Mouse (Mus musculus) CD4-positive, CD25-positive, alpha-beta regulatory T cell, adult 4 months (primary cell): ENCODE measurements around the gene Kptn. TPM values are rescaled to one million over a fixed set of nuclear protein-coding genes. Genes with fewer than 3 reads are reported as not detected.

Source experiments
- ATAC-seq: one replicate; pipeline ENCODE4 v1.8.0; 2017
- polyA plus RNA-seq, 2 experiments: library from polyadenylated mRNA; unstranded; fragments of 100-300 nt; shearing (Covaris generic); gene quantifications; one replicate each; pipeline ENCODE4 v1.2.1; 2017

Kptn gene
- polyA plus RNA-seq, 2 experiments from 2014 or later = 22.0 to 32.9 TPM

DNA sequence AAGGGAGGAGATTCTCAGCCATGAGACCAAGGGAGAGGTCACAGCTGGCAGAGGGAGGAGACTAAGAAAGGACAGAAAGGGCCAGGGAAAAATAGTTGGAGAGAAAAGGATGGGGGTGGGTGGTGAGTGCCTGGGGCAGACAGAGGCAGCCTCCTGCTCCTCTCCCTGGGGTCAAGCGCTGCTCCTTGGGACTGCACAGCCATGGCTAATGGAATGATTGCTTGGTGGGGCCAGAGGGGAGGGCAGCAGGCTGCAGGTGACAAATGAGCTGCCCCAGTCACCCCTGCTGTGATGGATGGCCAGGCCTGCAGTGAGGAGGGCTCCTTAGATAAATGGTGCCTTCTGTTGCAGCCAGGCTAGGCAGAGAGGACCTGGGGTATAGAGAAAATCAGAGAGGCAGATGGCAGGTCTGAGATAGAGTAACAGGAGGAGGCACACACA is 52.5 kb downstream of the Kptn start:
- no peak for ATAC-seq

DNA sequence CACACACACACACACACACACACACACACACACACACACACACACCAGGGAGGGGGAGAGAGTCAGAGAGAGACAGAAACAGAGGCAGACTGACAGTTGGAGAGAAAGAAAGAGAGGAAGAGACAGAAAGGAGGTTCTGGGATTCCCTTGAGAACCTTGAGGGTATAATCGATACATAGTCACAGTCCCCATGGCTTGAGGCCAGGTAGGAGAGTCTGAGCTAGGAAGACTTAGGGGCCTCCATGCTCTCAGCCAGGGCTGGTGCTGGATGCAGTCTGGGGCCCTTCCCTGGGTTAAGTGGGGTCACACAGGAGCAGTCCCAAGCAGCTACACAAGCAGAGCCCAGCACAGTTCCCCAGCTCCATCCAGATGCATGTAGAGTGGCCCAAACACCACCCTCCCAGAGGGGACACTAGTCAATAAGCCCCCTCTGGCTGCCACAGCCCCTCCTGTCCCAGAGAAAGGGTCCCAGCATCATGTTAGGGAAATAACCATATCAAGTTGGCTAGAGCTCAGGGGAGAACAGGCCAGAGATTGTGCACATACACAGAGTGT is 53.0 kb downstream of the Kptn start:
- ATAC-seq = no peak

DNA sequence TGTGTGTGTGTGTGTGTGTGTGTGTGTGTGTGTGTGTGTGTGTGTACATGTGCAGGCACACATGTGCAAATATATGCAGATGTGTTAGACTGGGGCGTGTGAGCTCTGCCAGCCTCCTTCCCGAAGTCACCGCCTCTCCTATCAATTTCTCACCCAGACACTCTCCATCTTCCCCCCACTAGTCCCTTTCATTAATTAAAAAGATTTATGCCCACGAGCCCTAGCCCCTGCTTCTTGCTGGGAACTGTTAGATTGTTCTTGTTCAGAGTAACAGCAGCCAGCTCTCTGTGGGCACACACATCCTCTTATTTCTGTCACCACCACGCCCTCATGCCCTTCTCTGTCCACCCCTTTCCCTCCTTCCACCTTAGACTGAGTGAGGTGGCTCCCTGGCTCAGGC is 53.5 kb downstream of the Kptn start:
- no peak for ATAC-seq

DNA sequence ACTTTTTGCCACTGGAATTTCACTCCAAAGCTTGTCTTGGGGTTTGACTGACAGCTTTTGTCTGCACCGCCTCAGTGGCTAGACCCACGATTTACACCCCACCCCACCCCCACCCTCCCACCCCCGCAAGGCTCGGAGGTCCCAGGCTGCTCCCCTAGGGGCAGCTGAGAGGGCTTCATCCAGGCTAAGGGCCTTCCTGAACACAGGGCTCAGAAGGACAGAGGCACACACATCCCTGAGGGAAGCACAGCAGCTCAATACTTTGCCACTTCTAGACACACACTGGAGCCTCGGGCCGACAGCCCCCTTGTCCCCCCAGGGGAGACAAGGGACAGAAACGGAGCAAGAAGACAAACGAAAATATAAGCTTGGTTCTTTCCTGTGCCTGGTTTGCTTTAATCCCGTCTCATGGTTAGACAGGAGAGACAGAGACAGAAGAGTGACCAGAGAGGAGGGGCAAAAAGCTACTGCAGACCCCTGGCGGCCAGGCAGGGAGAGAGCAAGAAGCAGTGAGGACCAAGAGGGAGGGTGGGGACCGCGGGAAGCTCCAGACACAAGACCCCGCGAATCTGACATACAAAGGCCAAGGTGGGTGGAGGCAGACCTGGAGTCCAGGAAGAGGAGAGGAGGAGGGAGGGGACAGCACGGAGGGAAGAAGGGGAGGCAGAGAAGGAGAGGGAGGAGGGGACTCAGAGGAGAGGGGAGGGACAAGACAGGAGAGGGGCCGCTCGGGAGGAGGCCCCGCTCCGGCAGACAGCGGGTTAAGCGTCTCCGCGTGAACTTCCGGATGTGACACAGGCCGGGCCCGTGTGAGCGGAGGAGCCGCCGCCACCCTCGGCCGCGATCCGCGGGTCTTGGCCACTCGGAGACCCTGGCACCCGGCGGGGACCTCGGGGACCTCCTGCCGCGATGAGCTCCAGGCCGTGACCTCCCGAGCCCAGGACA is 55.2 kb downstream of the Kptn start, which contains the start of gene Meis3:
Meis3 (plus strand) TSS at position 494 of the 945 bp plus-strand sequence.
- ATAC-seq = peak; percentile 85

DNA sequence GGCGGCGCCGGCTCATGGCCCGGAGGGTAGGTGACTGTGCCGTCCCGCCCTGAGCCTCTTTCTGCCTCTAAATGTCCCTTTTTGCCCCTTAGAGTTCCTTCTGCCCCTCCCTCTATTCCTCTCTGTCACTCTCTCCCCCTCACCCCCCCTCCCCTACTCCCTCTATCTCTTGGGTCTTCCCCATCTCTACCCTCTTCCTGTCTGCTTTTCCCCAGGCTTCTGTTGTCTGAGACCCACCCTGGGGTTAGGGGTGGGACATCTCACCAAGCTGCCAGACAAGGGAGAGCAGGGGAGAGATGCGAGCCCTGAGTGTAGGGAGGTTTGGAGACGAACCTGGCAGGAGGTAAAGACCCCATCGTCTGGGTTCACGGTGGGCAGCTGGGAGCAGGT is 55.8 kb downstream of the Kptn start:
- peak; percentile 61 for ATAC-seq

Other genes starting within 250 kb of the Kptn start
- gene Crx, start 239.9 kb upstream of the Kptn start, polyA plus RNA-seq = not detected
- under 1 TPM in 1 of 2 experiments, not detected in 1; 0.26 TPM for gene Crxos, start 237.3 kb upstream of the Kptn start, polyA plus RNA-seq
- gene Selenow, start 197.5 kb upstream of the Kptn start, polyA plus RNA-seq = 100 to 1,000 TPM; 912 to 987 TPM
- gene Nop53, start 173.8 kb upstream of the Kptn start, polyA plus RNA-seq = 100 to 1,000 TPM; 244 to 324 TPM
- under 1 TPM; 0.07 to 0.15 TPM for gene Ehd2, start 152.3 kb upstream of the Kptn start, polyA plus RNA-seq
- gene Bicra, start 72.0 kb upstream of the Kptn start, polyA plus RNA-seq = 1 to 10 TPM; 3.6 to 3.9 TPM
- gene Zfp541, start 58.1 kb upstream of the Kptn start, polyA plus RNA-seq = not detected
- gene Napa, start 21.4 kb upstream of the Kptn start, polyA plus RNA-seq = 100 to 1,000 TPM; 198 to 297 TPM
- gene Slc8a2, start 9.9 kb downstream of the Kptn start, polyA plus RNA-seq = not detected
- 10 to 100 TPM; 23.0 to 26.2 TPM for gene Meis3, start 55.2 kb downstream of the Kptn start, polyA plus RNA-seq
- gene Dhx34, start 102.1 kb downstream of the Kptn start, polyA plus RNA-seq = 10 to 100 TPM in 1 of 2 experiments, 1 to 10 TPM in 1; 9.3 to 13.7 TPM
- gene C5ar2, start 124.3 kb downstream of the Kptn start, polyA plus RNA-seq = under 1 TPM in 1 of 2 experiments, not detected in 1; 0.15 TPM
- not detected for gene C5ar1, start 139.6 kb downstream of the Kptn start, polyA plus RNA-seq
- gene Inafm1, start 153.7 kb downstream of the Kptn start, polyA plus RNA-seq = 1 to 10 TPM; 1.0 to 2.3 TPM
- gene Ccdc9, start 166.9 kb downstream of the Kptn start, polyA plus RNA-seq = 10 to 100 TPM in 1 of 2 experiments, 1 to 10 TPM in 1; 7.6 to 13.1 TPM
- gene Bbc3, start 188.5 kb downstream of the Kptn start, polyA plus RNA-seq = 1 to 10 TPM in 1 of 2 experiments, not detected in 1; 1.2 TPM